Mouse (Mus musculus) hindbrain, embryonic 12.5 days (tissue): ENCODE measurements around the gene Bnip2. TPM values are rescaled to one million over a fixed set of nuclear protein-coding genes. Genes with fewer than 3 reads are reported as not detected.
A peak's percentile ranks its signal among the peaks of the same experiment; 100 is the strongest.
"Not testable (repeated sequence)": the region's sequence is repeated elsewhere in the genome, so short reads cannot be mapped to it uniquely, and the experiment has no call there.

Experiments
- ATAC-seq: fragments of 200-750 bp; cut with Nextera tagmentation; 2 replicates; pipeline ENCODE4 v1.8.0; 2017; ENCODE audit warnings: moderate TSS enrichment; ENCODE audit not compliant: low FRiP score
- H3K27ac ChIP-seq: fragments of 300-500 bp; sonication (generic); 2 replicates; pipeline ENCODE4 v1.5.1; 2016; ENCODE audit warnings: mild to moderate bottlenecking
- H3K27me3 ChIP-seq: fragments of 300-500 bp; sonication (generic); 2 replicates; pipeline ENCODE4 v1.6.1; 2016; ENCODE audit warnings: mild to moderate bottlenecking
- H3K36me3 ChIP-seq: fragments of 300-500 bp; sonication (generic); 2 replicates; pipeline ENCODE4 v1.6.1; 2016; ENCODE audit warnings: mild to moderate bottlenecking
- H3K4me1 ChIP-seq: fragments of 300-500 bp; sonication (generic); 2 replicates; pipeline ENCODE4 v1.6.1; 2016
- H3K4me2 ChIP-seq: fragments of 300-500 bp; sonication (generic); replicated peaks from 2 replicates; pipeline ENCODE4 v1.6.1; 2016; ENCODE audit warnings: mild to moderate bottlenecking
- H3K4me3 ChIP-seq: fragments of 300-500 bp; sonication (generic); 2 replicates; pipeline ENCODE4 v1.5.1; 2016; ENCODE audit warnings: mild to moderate bottlenecking
- H3K9ac ChIP-seq: fragments of 300-500 bp; sonication (generic); 2 replicates; pipeline ENCODE4 v1.6.1; 2016; ENCODE audit warnings: mild to moderate bottlenecking, moderate library complexity
- H3K9me3 ChIP-seq: fragments of 300-500 bp; sonication (generic); replicated peaks from 2 replicates; pipeline ENCODE4 v1.6.1; 2016; ENCODE audit warnings: mild to moderate bottlenecking
- WGBS: fragments of 180-500 bp; shearing (Covaris S2); methylation state at CpG from one replicate; pipeline ENCODE4 v1.1.7; 2016; 5-methylcytosine and 5-hydroxymethylcytosine counted together
- polyA plus RNA-seq: library from polyadenylated mRNA; unstranded; fragments of >200 nt; fragmentation: Nextera tagmentation; extraction: Ambion mirVana; gene quantifications from 2 replicates; pipeline ENCODE4 v1.2.1, GENCODE M21; 2016

Gene Bnip2
- polyA plus RNA-seq, 1 experiment from 2014 or later, result 109 TPM

GRCm38 (mm10) chr9:70012408-70012901 is 23.2 kb downstream of the Bnip2 start, which contains the start of gene Gtf2a2:
Gtf2a2 (plus strand) TSS chr9:70012550.
- Histone ChIP-seq H3K4me3 (peak within 1 kb of the TSS; percentile 94), H3K27ac (peak within 1 kb of the TSS; percentile 93), H3K4me2 (peak within 1 kb of the TSS; percentile 76), H3K9ac (peak within 1 kb of the TSS; percentile 94), H3K27me3 (no peaks in the 10 kb centered on the region), H3K36me3 (peaks cover 30% of the 10 kb centered on the region), H3K4me1 (peaks cover 12% of the 10 kb centered on the region), H3K9me3 (no peaks in the 10 kb centered on the region)
- peak; percentile 97 for ATAC-seq
- under 1% methylated on average over 57 of the region's 57 CpGs for WGBS

- peaks cover 8% of the 10 kb centered on the region for H3K36me3 ChIP-seq
- H3K4me3 ChIP-seq, result no peak overlapping the region
- WGBS, result 89% methylated on average over 2 of the region's 2 CpGs
- no peak overlapping the region for H3K9ac ChIP-seq
- H3K4me1 ChIP-seq, result peaks cover 12% of the 10 kb centered on the region
- no peak for ATAC-seq
- no peak overlapping the region for H3K27ac ChIP-seq
- no peaks in the 10 kb centered on the region for H3K27me3 ChIP-seq
- H3K9me3 ChIP-seq, result no peaks in the 10 kb centered on the region
- no peak overlapping the region for H3K4me2 ChIP-seq
Measured at GRCm38 (mm10) chr9:70015632-70016031, 26.4 kb downstream of the Bnip2 start.

- no peak for ATAC-seq
- H3K27ac ChIP-seq, result no peak overlapping the region
- H3K4me3 ChIP-seq, result no peak overlapping the region
- no peak overlapping the region for H3K4me2 ChIP-seq
- H3K4me1 ChIP-seq, result peaks cover under 1% of the 10 kb centered on the region; the same call in 1 of the 2 replicates
- H3K9me3 ChIP-seq, result no peaks in the 10 kb centered on the region
- H3K36me3 ChIP-seq, result peaks cover 13% of the 10 kb centered on the region
- H3K9ac ChIP-seq, result no peak overlapping the region
- H3K27me3 ChIP-seq, result no peaks in the 10 kb centered on the region
Measured at GRCm38 (mm10) chr9:70018879-70019278, 29.6 kb downstream of the Bnip2 start.

GRCm38 (mm10) chr9:70021610-70022009 is 32.3 kb downstream of the Bnip2 start:
- H3K36me3 ChIP-seq, result peaks cover 13% of the 10 kb centered on the region

GRCm38 (mm10) chr9:70022083-70022482 is 32.8 kb downstream of the Bnip2 start:
- H3K9ac ChIP-seq, result no peak overlapping the region
- no peak overlapping the region for H3K4me3 ChIP-seq
- no peaks in the 10 kb centered on the region for H3K4me1 ChIP-seq
- no peaks in the 10 kb centered on the region for H3K27me3 ChIP-seq
- WGBS, result 95% methylated on average over 4 of the region's 4 CpGs
- no peak overlapping the region for H3K4me2 ChIP-seq
- H3K27ac ChIP-seq, result no peak overlapping the region
- H3K36me3 ChIP-seq, result peaks cover 12% of the 10 kb centered on the region
- no peaks in the 10 kb centered on the region for H3K9me3 ChIP-seq
- ATAC-seq, result no peak

More at GRCm38 (mm10) chr9:70021610-70022009, 32.3 kb downstream of the Bnip2 start:
- H3K27ac ChIP-seq, result no peak overlapping the region
- H3K9ac ChIP-seq, result no peak overlapping the region
- no peak overlapping the region for H3K4me2 ChIP-seq
- no peak overlapping the region for H3K4me3 ChIP-seq
- no peaks in the 10 kb centered on the region for H3K9me3 ChIP-seq
- WGBS, result 70% methylated on average over 1 of the region's 1 CpGs
- no peak for ATAC-seq
- no peaks in the 10 kb centered on the region for H3K27me3 ChIP-seq
- H3K4me1 ChIP-seq, result no peaks in the 10 kb centered on the region

GRCm38 (mm10) chr9:70023615-70024014 is 34.3 kb downstream of the Bnip2 start:
- not testable (repeated sequence) for H3K4me1 ChIP-seq, H3K4me2 ChIP-seq, ATAC-seq, H3K4me3 ChIP-seq, H3K27me3 ChIP-seq, H3K27ac ChIP-seq, H3K9me3 ChIP-seq, H3K9ac ChIP-seq
- H3K36me3 ChIP-seq, result peaks cover 10% of the 10 kb centered on the region
- 71% methylated on average over 1 of the region's 1 CpGs for WGBS

- peaks cover 10% of the 10 kb centered on the region for H3K36me3 ChIP-seq
- no peak overlapping the region for H3K4me3 ChIP-seq
- H3K27ac ChIP-seq, result no peak overlapping the region
- no peaks in the 10 kb centered on the region for H3K27me3 ChIP-seq
- ATAC-seq, result no peak
- H3K4me2 ChIP-seq, result no peak overlapping the region
- no peaks in the 10 kb centered on the region for H3K9me3 ChIP-seq
- no peak overlapping the region for H3K9ac ChIP-seq
- no peaks in the 10 kb centered on the region for H3K4me1 ChIP-seq
Measured at GRCm38 (mm10) chr9:70024648-70025047, 35.4 kb downstream of the Bnip2 start.

- Histone ChIP-seq H3K4me2 (no peak overlapping the region), H3K36me3 (0 out of 2 replicates have a peak, but pooled peaks cover 5% of the 10 kb centered on the region), H3K27ac (no peak overlapping the region), H3K4me1 (no peaks in the 10 kb centered on the region), H3K4me3 (no peak overlapping the region), H3K9me3 (no peaks in the 10 kb centered on the region), H3K27me3 (no peaks in the 10 kb centered on the region), H3K9ac (no peak overlapping the region)
- ATAC-seq, result no peak
- 85% methylated on average over 2 of the region's 2 CpGs for WGBS
Measured at GRCm38 (mm10) chr9:70025365-70026012, 36.2 kb downstream of the Bnip2 start.

GRCm38 (mm10) chr9:70032167-70032566 is 42.9 kb downstream of the Bnip2 start:
- Histone ChIP-seq H3K9ac (no peak overlapping the region), H3K4me2 (no peak overlapping the region), H3K27me3 (no peaks in the 10 kb centered on the region), H3K4me3 (no peak overlapping the region), H3K36me3 (no peaks in the 10 kb centered on the region), H3K9me3 (no peaks in the 10 kb centered on the region), H3K4me1 (no peaks in the 10 kb centered on the region), H3K27ac (no peak overlapping the region)
- no peak for ATAC-seq
- 96% methylated on average over 1 of the region's 1 CpGs for WGBS

GRCm38 (mm10) chr9:70033056-70033455 is 43.8 kb downstream of the Bnip2 start:
- H3K4me3 ChIP-seq, result no peak overlapping the region
- no peaks in the 10 kb centered on the region for H3K36me3 ChIP-seq
- no peak for ATAC-seq
- H3K27ac ChIP-seq, result no peak overlapping the region
- no peaks in the 10 kb centered on the region for H3K4me1 ChIP-seq
- no peaks in the 10 kb centered on the region for H3K27me3 ChIP-seq
- H3K4me2 ChIP-seq, result no peak overlapping the region
- no peak overlapping the region for H3K9ac ChIP-seq
- WGBS, result 61% methylated on average over 9 of the region's 9 CpGs
- no peaks in the 10 kb centered on the region for H3K9me3 ChIP-seq

GRCm38 (mm10) chr9:70034702-70035101 is 45.4 kb downstream of the Bnip2 start:
- H3K27ac ChIP-seq, result no peak overlapping the region
- no peaks in the 10 kb centered on the region for H3K36me3 ChIP-seq
- no peak overlapping the region for H3K4me3 ChIP-seq
- no peak overlapping the region for H3K9ac ChIP-seq
- no peaks in the 10 kb centered on the region for H3K27me3 ChIP-seq
- no peak for ATAC-seq
- 93% methylated on average over 7 of the region's 7 CpGs for WGBS
- H3K4me2 ChIP-seq, result no peak overlapping the region
- H3K9me3 ChIP-seq, result no peaks in the 10 kb centered on the region
- H3K4me1 ChIP-seq, result no peaks in the 10 kb centered on the region

- ATAC-seq, result no peak
- H3K4me2 ChIP-seq, result no peak overlapping the region
- no peaks in the 10 kb centered on the region for H3K4me1 ChIP-seq
- no peak overlapping the region for H3K9ac ChIP-seq
- no peaks in the 10 kb centered on the region for H3K27me3 ChIP-seq
- H3K27ac ChIP-seq, result no peak overlapping the region
- no peak overlapping the region for H3K4me3 ChIP-seq
- H3K36me3 ChIP-seq, result no peaks in the 10 kb centered on the region
- H3K9me3 ChIP-seq, result no peaks in the 10 kb centered on the region
- WGBS, result 77% methylated on average over 4 of the region's 4 CpGs
Measured at GRCm38 (mm10) chr9:70036646-70037045, 47.4 kb downstream of the Bnip2 start.

- Histone ChIP-seq H3K36me3 (no peaks in the 10 kb centered on the region), H3K4me1 (no peaks in the 10 kb centered on the region), H3K4me3 (no peak within 1 kb of the TSS), H3K4me2 (no peak within 1 kb of the TSS), H3K27ac (no peak within 1 kb of the TSS), H3K27me3 (no peaks in the 10 kb centered on the region), H3K9me3 (no peaks in the 10 kb centered on the region), H3K9ac (no peak within 1 kb of the TSS)
- WGBS, result 86% methylated on average over 7 of the region's 7 CpGs
- no peak for ATAC-seq
Measured at GRCm38 (mm10) chr9:70037988-70038387, 48.7 kb downstream of the Bnip2 start, which contains the start of gene Gcnt3. Gcnt3 (minus strand) TSS chr9:70038088.
